Mouse (Mus musculus) ES-Bruce4 (cell line): ENCODE results near the gene Wdr59.

Experiments used
- CTCF ChIP-seq: IDR thresholded peaks from one replicate; pipeline ENCODE4 v1.8.1; 2011; ENCODE audit warnings: low read depth, low read length
- EP300 ChIP-seq: IDR thresholded peaks from 2 replicates; pipeline ENCODE4 v1.6.1; 2011; ENCODE audit warnings: low read depth, low read length; ENCODE audit not compliant: insufficient read depth
- POLR2A ChIP-seq: IDR thresholded peaks from one replicate; pipeline ENCODE4 v1.8.1; 2011; ENCODE audit warnings: low read length; ENCODE audit not compliant: insufficient read depth

DNA sequence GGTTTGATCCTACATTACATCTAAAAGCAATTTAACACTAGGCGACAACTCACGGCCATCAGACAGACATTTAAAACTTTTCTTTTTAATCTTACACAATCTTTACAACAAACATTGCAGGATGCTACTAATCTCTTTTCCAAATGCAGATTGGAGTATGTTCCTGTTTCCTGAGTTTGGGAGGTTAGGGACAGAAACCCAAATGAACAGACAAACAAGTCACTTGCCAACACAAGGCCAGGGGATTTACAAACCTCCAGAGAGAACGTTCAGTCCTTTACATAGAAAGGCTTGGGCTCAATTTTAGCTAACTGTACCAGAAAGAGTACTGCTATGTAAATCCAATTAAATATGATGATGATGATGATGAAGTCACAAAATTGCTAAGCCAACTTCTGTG is 28.7 kb downstream of the Wdr59 start:
- TF ChIP-seq CTCF = no peak
- TF ChIP-seq EP300 = no peak
- no peak for TF ChIP-seq POLR2A
